Mouse (Mus musculus) frontal cortex, postnatal 25 days (tissue): Measurements from ENCODE around the gene Itih1.

ENCODE experiments used
- DNase-seq, 2 experiments: peaks; one replicate each; pipeline ENCODE4 v3.0.0; 2022; ENCODE audit warnings: low spot score in 2 of 2

The Itih1 gene

GRCm38 (mm10) chr14:30943038-30943437, at the start of gene Itih1:
Itih1 (minus strand) TSS chr14:30943289.
- no peak for DNase-seq

- no peak for DNase-seq
Measured at GRCm38 (mm10) chr14:30976222-30976621, 33.1 kb upstream of the Itih1 start.

- peak; percentile 10 to 39 for DNase-seq
Measured at GRCm38 (mm10) chr14:30974204-30974603, 31.1 kb upstream of the Itih1 start.

GRCm38 (mm10) chr14:30960366-30960765, 17.3 kb upstream of the Itih1 start:
- DNase-seq, result no peak

GRCm38 (mm10) chr14:30959031-30959430, 15.9 kb upstream of the Itih1 start:
- no peak for DNase-seq

- no peak for DNase-seq
Measured at GRCm38 (mm10) chr14:30958517-30958916, 15.4 kb upstream of the Itih1 start.

- DNase-seq, result peak; percentile 88 to 94
Measured at GRCm38 (mm10) chr14:30951154-30951825, 8.2 kb upstream of the Itih1 start, which contains the start of gene Nek4. Nek4 (plus strand) TSS chr14:30951377.

- DNase-seq, result no peak
Measured at GRCm38 (mm10) chr14:30949986-30950385, 6.9 kb upstream of the Itih1 start.

- no peak for DNase-seq
Measured at GRCm38 (mm10) chr14:30944745-30945144, 1.7 kb upstream of the Itih1 start.

GRCm38 (mm10) chr14:30943860-30944674, 978 bp upstream of the Itih1 start:
- DNase-seq, result peak; percentile 61 to 65

- no peak for DNase-seq
Measured at GRCm38 (mm10) chr14:30942254-30942653, 835 bp downstream of the Itih1 start.

GRCm38 (mm10) chr14:30933351-30933750, 9.7 kb downstream of the Itih1 start:
- no peak for DNase-seq

- no peak for DNase-seq
Measured at GRCm38 (mm10) chr14:30930386-30930785, 12.7 kb downstream of the Itih1 start.

- no peak for DNase-seq
Measured at GRCm38 (mm10) chr14:30925492-30925891, 17.6 kb downstream of the Itih1 start.

GRCm38 (mm10) chr14:30923375-30924105, 19.5 kb downstream of the Itih1 start, which contains the start of gene Itih3:
Itih3 (minus strand) TSS chr14:30923760.
- DNase-seq, result peak; percentile 9 to 16

GRCm38 (mm10) chr14:30922053-30922670, 20.9 kb downstream of the Itih1 start:
- no peak for DNase-seq

GRCm38 (mm10) chr14:30916516-30916915, 26.6 kb downstream of the Itih1 start:
- no peak for DNase-seq

- no peak for DNase-seq
Measured at GRCm38 (mm10) chr14:30913404-30913803, 29.7 kb downstream of the Itih1 start.

- no peak for DNase-seq
Measured at GRCm38 (mm10) chr14:30912641-30913040, 30.4 kb downstream of the Itih1 start.

- DNase-seq, result no peak
Measured at GRCm38 (mm10) chr14:30911141-30911540, 31.9 kb downstream of the Itih1 start.

GRCm38 (mm10) chr14:30907814-30908265, 35.2 kb downstream of the Itih1 start:
- no peak for DNase-seq

- no peak for DNase-seq
Measured at GRCm38 (mm10) chr14:30906001-30906400, 37.1 kb downstream of the Itih1 start.
